Mouse (Mus musculus) heart, embryonic 10.5 days (tissue): ENCODE measurements at regions not wholly inside any gene's neighbourhood (a gene's known extent, or its start where the extent isn't known, plus 50 kb on each side); places are given as distances from the start of the nearest gene placed in this dataset.

ENCODE experiments used
- DNase-seq: peaks from one replicate; pipeline ENCODE4 v3.0.0-alpha.2; 2017; ENCODE audit warnings: low spot score
- H3K27ac ChIP-seq: fragments of 300-500 bp; sonication (generic); 2 replicates; pipeline ENCODE4 v1.5.1; 2016; ENCODE audit warnings: mild to moderate bottlenecking
- H3K27me3 ChIP-seq: fragments of 300-500 bp; sonication (generic); 2 replicates; pipeline ENCODE4 v1.6.1; 2016; ENCODE audit warnings: mild to moderate bottlenecking; ENCODE audit not compliant: poor library complexity, insufficient read depth, severe bottlenecking
- H3K36me3 ChIP-seq: fragments of 300-500 bp; sonication (generic); 2 replicates; pipeline ENCODE4 v1.6.1; 2016; ENCODE audit warnings: mild to moderate bottlenecking, moderate library complexity
- H3K4me1 ChIP-seq: fragments of 300-500 bp; sonication (generic); 2 replicates; pipeline ENCODE4 v1.6.1; 2016; ENCODE audit warnings: mild to moderate bottlenecking
- H3K4me3 ChIP-seq: fragments of 300-500 bp; sonication (generic); 2 replicates; pipeline ENCODE4 v1.5.1; 2016; ENCODE audit warnings: mild to moderate bottlenecking, moderate library complexity
- H3K9me3 ChIP-seq: fragments of 300-500 bp; sonication (generic); 2 replicates; pipeline ENCODE4 v1.6.1; 2016; ENCODE audit warnings: mild to moderate bottlenecking, moderate library complexity
- WGBS: fragments of 180-500 bp; shearing (Covaris S2); methylation state at CpG from one replicate; pipeline ENCODE4 v1.1.7; 2016; 5-methylcytosine and 5-hydroxymethylcytosine counted together

- no peaks in the 10 kb centered on the region for H3K4me1 ChIP-seq
- no peak overlapping the region for H3K27ac ChIP-seq
- H3K4me3 ChIP-seq = no peak overlapping the region
- 62% methylated on average over 2 of the region's 2 CpGs for WGBS
- H3K27me3 ChIP-seq = no peaks in the 10 kb centered on the region
- H3K9me3 ChIP-seq = no peaks in the 10 kb centered on the region
- no peaks in the 10 kb centered on the region for H3K36me3 ChIP-seq
- DNase-seq = no peak
Measured at GRCm38 (mm10) chr11:28782486-28782885, 70.5 kb upstream of the Efemp1 start.

- no peaks in the 10 kb centered on the region for H3K27me3 ChIP-seq
- no peaks in the 10 kb centered on the region for H3K9me3 ChIP-seq
- H3K27ac ChIP-seq = no peak overlapping the region
- no peak for DNase-seq
- H3K4me1 ChIP-seq = no peaks in the 10 kb centered on the region
- WGBS = 84% methylated on average over 1 of the region's 1 CpGs
- H3K36me3 ChIP-seq = no peaks in the 10 kb centered on the region
- no peak overlapping the region for H3K4me3 ChIP-seq
Measured at GRCm38 (mm10) chr11:28770831-28771230, 82.2 kb upstream of the Efemp1 start.

GRCm38 (mm10) chr11:28760751-28761150, 92.3 kb upstream of the Efemp1 start:
- Histone ChIP-seq H3K9me3 (no peaks in the 10 kb centered on the region), H3K36me3 (no peaks in the 10 kb centered on the region), H3K27ac (no peak overlapping the region), H3K4me1 (no peaks in the 10 kb centered on the region), H3K27me3 (no peaks in the 10 kb centered on the region), H3K4me3 (no peak overlapping the region)
- no peak for DNase-seq

- Histone ChIP-seq H3K36me3 (no peaks in the 10 kb centered on the region), H3K27me3 (no peaks in the 10 kb centered on the region), H3K4me3 (peak overlapping the region; percentile 9; the same call in 1 of the 2 replicates), H3K4me1 (peaks cover 2% of the 10 kb centered on the region; the same call in 1 of the 2 replicates), H3K9me3 (no peaks in the 10 kb centered on the region), H3K27ac (0 out of 2 replicates have a peak overlapping the region, but pooled peaks have one; percentile 16)
- DNase-seq = no peak
- 20% methylated on average over 8 of the region's 8 CpGs for WGBS
Measured at GRCm38 (mm10) chr11:28734941-28735597, 117.9 kb upstream of the Efemp1 start.

- no peaks in the 10 kb centered on the region for H3K9me3 ChIP-seq
- no peak overlapping the region for H3K4me3 ChIP-seq
- H3K4me1 ChIP-seq = peaks cover 2% of the 10 kb centered on the region; the same call in 1 of the 2 replicates
- H3K27ac ChIP-seq = no peak overlapping the region
- 58% methylated on average over 1 of the region's 1 CpGs for WGBS
- DNase-seq = no peak
- no peaks in the 10 kb centered on the region for H3K27me3 ChIP-seq
- no peaks in the 10 kb centered on the region for H3K36me3 ChIP-seq
Measured at GRCm38 (mm10) chr11:28734581-28734931, 118.4 kb upstream of the Efemp1 start.

- no peak overlapping the region for H3K4me3 ChIP-seq
- WGBS = 55% methylated on average over 3 of the region's 3 CpGs
- H3K36me3 ChIP-seq = no peaks in the 10 kb centered on the region
- no peaks in the 10 kb centered on the region for H3K9me3 ChIP-seq
- DNase-seq = no peak
- no peak overlapping the region for H3K27ac ChIP-seq
- peaks cover 2% of the 10 kb centered on the region; the same call in 1 of the 2 replicates for H3K4me1 ChIP-seq
- H3K27me3 ChIP-seq = no peaks in the 10 kb centered on the region
Measured at GRCm38 (mm10) chr11:28733877-28734580, 119.0 kb upstream of the Efemp1 start.

GRCm38 (mm10) chr11:28730140-28730539, 122.9 kb upstream of the Efemp1 start:
- no peak for DNase-seq
- whole genome bisulfite sequencing = 52% methylated on average over 2 of the region's 2 CpGs

GRCm38 (mm10) chr11:28709511-28709910, 125.4 kb upstream of the Ccdc85a start:
- H3K36me3 ChIP-seq = no peaks in the 10 kb centered on the region
- 46% methylated on average over 3 of the region's 3 CpGs for WGBS
- H3K4me3 ChIP-seq = no peak overlapping the region
- peaks cover 5% of the 10 kb centered on the region; the same call in 1 of the 2 replicates for H3K4me1 ChIP-seq
- H3K9me3 ChIP-seq = no peaks in the 10 kb centered on the region
- H3K27me3 ChIP-seq = no peaks in the 10 kb centered on the region
- no peak overlapping the region for H3K27ac ChIP-seq
- no peak for DNase-seq

More at GRCm38 (mm10) chr11:28730140-28730539, 122.9 kb upstream of the Efemp1 start:
- no peaks in the 10 kb centered on the region for H3K27me3 ChIP-seq
- H3K9me3 ChIP-seq = no peaks in the 10 kb centered on the region
- H3K36me3 ChIP-seq = no peaks in the 10 kb centered on the region
- no peak overlapping the region for H3K4me3 ChIP-seq
- peaks cover 5% of the 10 kb centered on the region; the same call in 1 of the 2 replicates for H3K4me1 ChIP-seq
- no peak overlapping the region for H3K27ac ChIP-seq

- Histone ChIP-seq H3K9me3 (no peaks in the 10 kb centered on the region), H3K36me3 (no peaks in the 10 kb centered on the region), H3K4me1 (peaks cover 5% of the 10 kb centered on the region; the same call in 1 of the 2 replicates), H3K27me3 (no peaks in the 10 kb centered on the region), H3K27ac (no peak overlapping the region), H3K4me3 (no peak overlapping the region)
- 91% methylated on average over 6 of the region's 6 CpGs for WGBS
- DNase-seq = no peak
Measured at GRCm38 (mm10) chr11:28708431-28708830, 124.3 kb upstream of the Ccdc85a start.

GRCm38 (mm10) chr11:28702384-28702783, 118.3 kb upstream of the Ccdc85a start:
- Histone ChIP-seq H3K36me3 (no peaks in the 10 kb centered on the region), H3K4me3 (no peak overlapping the region), H3K27ac (no peak overlapping the region), H3K4me1 (peaks cover 7% of the 10 kb centered on the region; the same call in 1 of the 2 replicates), H3K9me3 (no peaks in the 10 kb centered on the region), H3K27me3 (no peaks in the 10 kb centered on the region)
- no peak for DNase-seq
- 83% methylated on average over 1 of the region's 1 CpGs for WGBS

- WGBS = 81% methylated on average over 2 of the region's 2 CpGs
- Histone ChIP-seq H3K4me3 (no peak overlapping the region), H3K27ac (no peak overlapping the region), H3K4me1 (peaks cover 7% of the 10 kb centered on the region; the same call in 1 of the 2 replicates), H3K27me3 (no peaks in the 10 kb centered on the region), H3K9me3 (no peaks in the 10 kb centered on the region), H3K36me3 (no peaks in the 10 kb centered on the region)
- DNase-seq = no peak
Measured at GRCm38 (mm10) chr11:28701379-28701778, 117.3 kb upstream of the Ccdc85a start.

- no peaks in the 10 kb centered on the region for H3K36me3 ChIP-seq
- peaks cover 7% of the 10 kb centered on the region; the same call in 1 of the 2 replicates for H3K4me1 ChIP-seq
- no peaks in the 10 kb centered on the region for H3K9me3 ChIP-seq
- H3K4me3 ChIP-seq = no peak overlapping the region
- H3K27me3 ChIP-seq = no peaks in the 10 kb centered on the region
- no peak for DNase-seq
- H3K27ac ChIP-seq = no peak overlapping the region
Measured at GRCm38 (mm10) chr11:28699766-28700165, 115.6 kb upstream of the Ccdc85a start.

GRCm38 (mm10) chr11:28697644-28698480, 113.7 kb upstream of the Ccdc85a start:
- no peak overlapping the region for H3K4me3 ChIP-seq
- no peaks in the 10 kb centered on the region for H3K9me3 ChIP-seq
- no peaks in the 10 kb centered on the region for H3K36me3 ChIP-seq
- 49% methylated on average over 8 of the region's 8 CpGs for WGBS
- H3K4me1 ChIP-seq = peaks cover 14% of the 10 kb centered on the region
- 0 out of 2 replicates have a peak overlapping the region, but pooled peaks have one; percentile 16 for H3K27ac ChIP-seq
- DNase-seq = no peak
- H3K27me3 ChIP-seq = no peaks in the 10 kb centered on the region
